Mouse (Mus musculus) cerebellum, adult 9-10 months (tissue): Measurements from ENCODE around the gene Abl2.
"Not testable (repeated sequence)": the region's sequence is repeated elsewhere in the genome, so short reads cannot be mapped to it uniquely, and the experiment has no call there.

Experiments used
- DNase-seq: peaks from one replicate; pipeline ENCODE4 v3.0.0; 2022

Abl2 gene

DNA sequence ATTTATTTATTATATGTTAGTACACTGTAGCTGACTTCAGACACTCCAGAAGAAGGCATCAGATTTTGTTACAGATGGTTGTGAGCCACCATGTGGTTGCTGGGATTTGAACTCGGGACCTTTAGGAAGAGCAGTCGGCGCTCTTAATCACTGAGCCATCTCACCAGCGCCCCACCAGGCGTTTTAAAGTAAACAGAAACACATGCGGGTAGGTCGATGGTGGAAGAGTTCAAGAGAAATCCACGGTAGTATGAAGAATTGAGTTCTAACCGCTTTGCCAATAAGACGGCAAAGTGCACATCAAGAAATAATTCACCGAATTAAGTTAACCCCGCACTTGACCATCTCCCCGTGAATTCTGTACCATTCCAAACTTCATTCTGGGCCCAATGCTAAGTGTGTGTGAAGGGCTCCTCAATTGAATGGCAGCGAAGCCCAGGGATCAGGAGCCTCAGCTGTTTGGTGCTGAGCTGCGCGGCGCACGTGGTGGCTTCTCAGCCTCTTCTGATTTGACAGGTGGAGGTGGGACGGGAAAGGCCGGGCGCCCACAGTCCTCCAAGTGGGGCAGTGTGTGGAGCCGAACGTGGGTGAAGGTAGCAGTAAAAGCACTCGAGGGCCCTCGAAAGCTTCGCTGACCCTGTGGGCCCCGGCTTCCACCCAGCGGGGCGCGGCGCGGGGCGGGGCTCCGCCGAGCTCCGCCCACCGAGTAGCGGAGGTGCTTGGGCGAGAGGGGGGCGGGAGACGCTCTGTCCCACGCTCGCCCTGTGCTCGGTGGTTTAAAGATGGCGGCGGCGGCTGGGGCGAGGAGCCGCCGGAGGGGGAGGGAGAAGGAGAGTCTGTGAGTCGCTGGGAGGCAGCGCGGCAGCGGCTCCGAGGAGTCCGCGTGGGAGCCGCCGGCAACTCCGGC lies at the start of gene Abl2:
Abl2 (plus strand) TSS at position 763 of the 907 bp plus-strand sequence.
- peak; percentile 90 for DNase-seq

DNA sequence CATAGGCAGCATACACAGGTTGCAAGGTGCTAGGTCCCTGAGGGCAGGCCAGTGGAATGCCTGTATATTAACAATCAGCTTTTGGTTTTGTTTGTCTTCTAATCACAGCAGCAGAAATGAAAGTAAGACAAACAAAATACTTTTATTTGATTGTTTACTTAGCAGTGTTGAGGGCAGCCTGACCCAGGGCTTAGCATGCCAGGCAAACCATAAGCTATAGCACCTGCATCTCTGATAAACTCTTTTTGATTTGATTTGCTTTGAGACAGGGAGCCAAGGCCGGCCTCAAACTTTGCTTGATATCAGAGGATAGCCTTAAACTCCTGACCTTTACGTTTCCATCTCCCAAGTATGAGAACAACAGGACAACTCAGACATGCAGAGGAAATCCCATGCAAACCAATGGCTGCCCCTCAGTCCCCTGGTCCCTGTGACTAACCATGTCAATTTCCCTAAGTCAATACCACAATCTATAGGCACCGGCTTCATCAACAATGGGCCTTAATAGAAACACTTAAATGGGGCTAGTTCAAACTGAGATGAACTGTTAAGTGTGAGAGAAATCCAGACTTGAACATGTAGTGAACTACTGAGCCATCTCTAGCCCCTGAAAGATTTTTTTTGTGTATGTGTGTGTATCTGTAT lies 38.3 kb upstream of the Abl2 start:
- DNase-seq: no peak

DNA sequence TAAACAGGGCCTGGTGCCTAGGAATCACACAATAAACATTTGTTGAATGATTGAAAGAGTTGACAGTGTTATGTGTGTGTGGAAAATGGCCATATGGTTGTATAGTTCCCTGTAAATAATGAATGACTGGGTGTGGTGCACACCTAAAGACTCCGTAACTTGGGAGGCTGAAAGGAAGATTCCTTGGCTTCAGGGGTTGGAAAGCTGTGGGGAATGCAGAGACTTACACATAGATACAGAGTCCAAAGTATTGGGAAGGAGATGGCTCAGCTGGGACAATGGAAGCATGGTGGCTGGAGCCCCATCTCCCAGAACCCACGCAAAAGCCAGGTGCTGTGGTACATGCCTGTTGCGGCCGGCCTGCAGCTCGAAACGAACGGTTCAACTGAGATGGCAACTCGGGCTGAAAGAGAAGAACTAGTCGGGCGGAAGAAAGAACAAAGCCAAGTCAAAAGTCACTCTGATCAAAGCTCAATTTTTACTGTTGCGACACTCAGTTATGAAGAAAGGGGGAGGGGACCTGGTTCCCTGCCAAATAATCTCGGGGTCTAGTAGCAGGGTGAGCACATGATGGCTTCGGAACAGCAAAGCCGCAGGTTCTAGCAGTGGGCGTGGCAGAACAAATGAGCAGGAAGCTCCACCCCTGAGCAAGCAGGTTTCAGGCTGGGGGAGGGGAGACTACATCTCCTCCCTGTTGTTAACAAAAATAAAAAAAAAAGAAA lies 36.6 kb upstream of the Abl2 start:
- no peak for DNase-seq

DNA sequence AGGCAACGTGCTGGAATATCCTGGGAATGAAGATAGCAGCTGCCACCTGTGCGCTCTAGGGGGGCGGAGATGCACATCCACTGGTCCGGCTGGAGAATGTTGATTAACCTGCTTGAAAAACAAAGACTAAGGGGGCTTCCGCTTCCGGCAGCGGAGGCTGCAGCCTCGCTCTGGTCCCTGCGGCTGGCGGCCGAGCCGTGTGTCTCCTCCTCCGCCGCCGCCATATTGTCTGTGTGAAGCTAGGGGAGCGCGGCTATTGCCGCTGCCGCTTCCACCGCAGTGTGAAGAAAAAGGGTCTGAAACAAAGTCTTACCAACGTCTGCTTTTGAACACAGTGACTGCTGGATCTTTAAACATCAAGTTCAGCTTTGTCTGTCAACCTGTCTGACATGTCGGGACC lies 34.7 kb upstream of the Abl2 start, which contains the start of gene Gm10031:
Gm10031 (plus strand) TSS at position 171 of the 400 bp plus-strand sequence.
- not testable (repeated sequence) for DNase-seq

DNA sequence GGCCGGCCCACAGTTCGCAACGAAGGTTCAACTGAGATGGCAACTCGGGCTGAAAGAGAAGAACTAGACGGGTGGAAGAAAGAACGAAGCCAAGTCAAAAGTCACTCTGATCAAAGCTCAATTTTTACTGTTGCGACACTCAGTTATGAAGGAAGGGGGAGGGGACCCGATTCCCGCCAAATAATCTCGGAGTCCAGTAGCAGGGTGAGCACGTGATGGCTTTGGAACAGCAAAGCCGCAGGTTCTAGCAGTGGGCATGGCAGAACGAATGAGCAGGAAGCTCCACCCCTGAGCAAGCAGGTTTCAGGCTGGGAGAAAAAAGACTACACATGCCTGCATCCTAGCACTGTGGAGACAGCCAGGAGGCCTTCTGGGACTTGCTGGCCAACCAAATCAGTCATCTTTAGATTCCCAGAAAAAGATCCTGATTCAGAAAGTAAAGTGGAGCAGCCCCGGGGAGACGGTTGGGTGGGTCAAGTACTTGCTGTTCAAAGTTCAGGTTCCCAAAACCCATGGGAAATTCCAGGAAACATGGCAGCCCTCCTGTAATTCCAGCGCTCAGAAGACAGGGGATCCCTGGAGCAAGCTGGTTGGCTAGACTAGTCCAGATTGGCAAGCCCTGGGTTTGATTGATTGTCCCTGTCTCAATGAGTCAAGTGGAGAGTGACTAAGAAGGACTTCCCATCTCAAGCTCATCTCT lies 26.0 kb upstream of the Abl2 start:
- DNase-seq: not testable (repeated sequence)

DNA sequence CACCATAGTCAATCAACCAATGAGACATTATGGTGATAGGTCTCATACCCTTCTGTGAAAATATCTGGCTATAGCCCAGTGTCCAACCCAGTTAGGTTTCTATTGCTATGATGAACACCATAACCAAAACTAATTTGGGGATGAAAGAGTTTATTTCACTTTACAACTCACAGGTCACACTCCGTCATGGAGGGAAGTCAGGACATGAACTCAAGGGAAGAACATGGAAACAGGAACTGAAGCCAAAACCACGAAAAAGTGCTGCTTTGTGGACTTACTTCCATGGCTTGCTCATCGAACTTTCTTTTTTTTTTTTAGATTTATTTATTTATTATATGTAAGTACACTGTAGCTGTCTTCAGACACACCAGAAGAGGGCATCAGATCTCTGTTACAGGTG lies 25.1 kb upstream of the Abl2 start:
- no peak for DNase-seq

DNA sequence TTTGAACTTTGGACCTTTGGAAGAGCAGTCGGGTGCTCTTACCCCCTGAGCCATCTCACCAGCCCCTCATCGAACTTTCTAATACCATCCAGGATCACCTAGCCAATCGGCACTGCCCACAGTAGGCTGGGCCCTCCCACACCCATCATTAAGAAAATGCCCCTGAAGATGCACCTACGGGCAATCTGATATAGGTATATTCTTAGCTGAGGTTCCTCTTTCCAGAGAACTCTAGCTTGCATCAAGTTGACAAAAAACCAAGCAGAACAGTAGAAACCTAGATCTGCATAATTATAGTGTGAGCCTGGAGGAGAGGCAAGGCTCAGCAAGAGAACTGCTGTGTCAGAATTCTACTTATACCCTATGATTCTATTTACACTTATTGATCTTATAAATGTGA lies 24.7 kb upstream of the Abl2 start:
- no peak for DNase-seq

DNA sequence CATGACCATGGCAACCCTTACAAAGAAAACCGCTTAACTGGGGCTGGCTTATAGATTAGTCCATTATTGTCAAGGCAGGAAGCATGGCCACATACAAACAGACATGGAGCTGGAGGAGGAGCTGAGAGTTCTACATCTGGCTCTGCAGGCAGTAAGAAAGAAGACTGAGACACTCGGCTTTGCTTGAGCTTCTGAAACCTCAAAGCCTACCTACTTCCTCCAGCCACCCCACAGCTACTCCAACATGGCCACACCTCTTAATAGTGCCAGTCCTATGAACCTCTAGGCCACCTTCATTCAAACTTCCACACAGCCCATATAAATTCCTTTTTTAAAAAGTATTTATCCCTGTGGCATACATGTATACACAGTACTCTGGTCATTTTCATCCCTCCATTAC lies 21.6 kb upstream of the Abl2 start:
- no peak for DNase-seq

DNA sequence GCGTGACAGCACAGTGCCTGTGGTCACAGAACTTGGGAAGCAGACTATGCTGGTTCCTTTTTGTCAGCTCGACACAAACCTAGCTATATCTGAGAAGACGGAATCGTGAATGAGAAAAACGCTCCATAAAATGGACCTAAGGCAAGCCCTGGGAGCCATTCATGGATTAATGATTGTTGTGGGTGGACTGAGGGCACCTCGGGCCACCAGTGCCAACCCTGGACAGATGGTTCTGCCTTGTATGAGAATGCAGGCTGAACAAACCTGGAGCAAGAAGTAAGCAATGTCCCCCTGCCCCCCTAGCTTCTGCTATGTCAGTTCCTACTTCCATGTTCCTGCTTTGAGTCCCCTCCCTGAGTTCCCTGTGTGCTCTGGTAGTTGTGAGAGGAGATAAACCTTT lies 20.9 kb upstream of the Abl2 start:
- no peak for DNase-seq

DNA sequence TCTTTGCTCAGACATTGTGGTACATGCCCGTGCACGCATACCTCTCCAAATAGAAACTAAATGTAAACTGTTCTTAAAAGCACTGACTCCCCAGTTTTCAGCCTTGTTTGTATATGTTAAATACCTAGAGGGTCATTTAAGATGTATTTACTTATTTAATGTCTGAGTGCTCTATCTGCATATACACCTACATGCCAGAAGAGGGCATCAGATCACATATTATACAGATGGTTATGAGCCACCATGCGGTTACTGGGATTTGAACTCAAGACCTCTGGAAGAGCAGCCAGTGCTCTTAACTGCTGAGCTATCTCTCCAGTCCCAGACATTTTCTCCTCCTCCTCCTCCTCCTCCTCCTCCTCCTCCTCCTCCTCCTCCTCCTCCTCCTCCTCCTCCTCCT lies 20.2 kb upstream of the Abl2 start:
- DNase-seq: no peak

DNA sequence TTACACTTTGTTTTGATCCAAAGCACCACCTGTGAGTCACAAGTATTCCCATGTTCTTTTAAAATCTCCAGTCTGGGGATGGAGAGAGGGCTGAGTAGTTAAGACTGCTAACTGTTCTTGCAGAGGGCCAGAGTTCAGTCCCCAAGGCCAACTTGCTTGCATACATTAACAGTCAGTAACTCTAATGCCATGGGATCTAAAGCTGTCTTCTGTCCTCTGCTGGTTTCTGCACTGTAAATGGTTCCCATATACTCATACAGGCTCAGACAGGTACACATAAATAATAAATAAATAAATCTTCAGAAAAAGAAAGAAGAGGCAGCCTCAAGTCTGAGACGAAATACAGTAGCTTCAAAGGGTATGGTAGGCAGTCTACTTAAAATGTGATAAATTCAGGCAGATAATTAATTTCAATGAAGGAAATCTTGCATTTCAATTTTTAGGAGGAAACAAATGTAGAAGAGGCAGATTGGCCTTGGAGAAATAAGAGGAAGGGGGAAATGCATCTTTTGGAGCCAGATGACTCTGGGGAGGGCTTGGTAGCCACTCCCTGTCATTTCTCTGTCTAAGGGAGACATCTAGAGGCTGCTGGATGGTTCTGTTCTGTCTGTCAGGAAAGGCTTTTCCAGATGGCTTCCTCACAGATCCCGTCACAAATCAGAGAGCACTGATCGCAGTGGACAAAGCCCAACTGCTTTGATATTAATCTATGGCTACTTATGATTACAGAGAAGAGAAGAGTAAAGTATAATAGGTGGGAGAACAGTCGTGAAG lies 18.6 kb upstream of the Abl2 start:
- DNase-seq: no peak

DNA sequence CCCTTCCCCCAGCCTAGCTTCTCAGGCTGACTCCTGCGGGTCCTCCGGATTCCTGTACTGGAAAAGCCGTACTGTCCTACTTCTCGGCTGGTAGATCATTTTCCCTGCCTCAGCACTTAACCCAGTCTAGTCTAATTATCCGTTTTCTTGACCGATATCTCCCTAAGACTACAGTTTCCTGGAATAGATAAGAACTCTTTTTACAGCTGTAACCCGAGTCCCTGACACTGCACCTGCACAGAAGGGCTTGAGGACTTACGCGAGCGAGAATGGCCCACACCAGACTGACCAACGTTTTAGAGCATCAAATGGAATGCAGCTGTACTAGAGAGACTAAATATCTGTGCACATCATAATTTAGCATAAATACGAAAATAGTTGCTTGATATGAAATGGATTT lies 14.6 kb upstream of the Abl2 start:
- no peak for DNase-seq

DNA sequence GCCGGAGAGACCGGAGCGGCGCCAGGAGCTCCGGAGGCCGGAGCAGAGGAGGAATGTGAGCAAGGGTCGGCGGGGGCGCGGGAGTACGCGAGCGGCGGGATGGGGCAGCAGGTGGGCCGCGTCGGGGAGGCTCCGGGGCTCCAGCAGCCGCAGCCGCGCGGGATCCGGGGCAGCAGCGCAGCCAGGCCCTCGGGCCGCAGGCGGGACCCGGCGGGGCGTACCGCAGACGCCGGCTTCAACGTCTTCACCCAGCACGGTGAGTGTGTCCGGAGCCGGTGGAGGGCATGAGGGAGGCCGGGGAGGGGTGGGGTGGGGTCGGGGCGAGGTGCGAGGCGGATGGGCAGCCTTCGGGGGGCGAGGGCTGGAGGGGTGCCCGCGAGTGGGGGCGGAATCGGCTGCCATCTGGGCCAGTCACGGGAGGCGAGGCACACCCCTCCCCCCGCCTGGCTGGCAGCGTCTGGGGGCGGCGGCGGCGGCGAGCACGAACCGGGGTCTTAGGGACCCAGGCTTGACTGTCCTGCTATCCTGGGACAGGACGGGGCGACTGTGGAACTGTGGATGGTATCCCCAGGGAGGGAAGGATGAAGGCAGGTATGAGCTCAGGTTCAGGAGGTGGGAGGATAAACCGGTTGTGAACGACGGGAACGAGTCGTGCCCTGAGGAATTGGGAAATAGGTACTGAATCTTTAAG lies 509 bp downstream of the Abl2 start:
- DNase-seq: peak; percentile 58

DNA sequence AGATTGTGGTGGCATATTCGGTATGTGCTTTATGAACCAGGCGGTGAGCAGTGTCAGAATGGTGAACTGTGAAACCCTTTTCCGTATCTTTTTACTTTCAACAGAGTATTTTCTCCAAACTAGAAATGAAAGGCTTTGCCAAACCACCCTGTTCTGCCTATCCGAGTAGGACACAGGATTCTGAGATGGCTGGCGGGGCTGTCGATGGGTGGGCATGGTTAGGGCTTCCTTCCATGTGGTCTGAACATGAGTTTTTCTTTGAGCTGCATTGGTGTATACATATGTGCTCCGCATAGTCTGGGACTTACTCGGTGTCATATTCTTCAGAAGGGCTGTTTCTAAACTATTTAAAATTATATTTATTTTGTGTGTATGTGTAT lies 1.0 kb downstream of the Abl2 start:
- no peak for DNase-seq

DNA sequence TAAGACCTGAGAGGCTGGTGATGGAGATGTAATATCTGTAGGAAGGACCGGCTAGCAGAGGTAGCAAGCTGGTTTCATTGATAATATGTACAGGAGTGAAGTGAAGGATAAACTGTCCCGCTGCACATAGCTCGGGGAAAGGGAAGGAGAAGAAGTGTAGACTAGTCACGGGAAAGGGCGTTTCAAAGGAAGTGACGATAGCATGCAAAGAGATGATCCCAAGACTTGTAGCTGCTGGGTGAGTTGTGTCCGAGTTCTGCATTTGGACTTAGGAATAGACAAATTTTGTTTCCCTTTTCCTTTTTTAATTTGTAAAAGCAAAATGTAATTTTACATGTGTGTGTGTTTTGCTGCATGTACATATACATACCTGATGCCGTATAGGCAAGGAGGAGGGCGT lies 1.9 kb downstream of the Abl2 start:
- DNase-seq: no peak

DNA sequence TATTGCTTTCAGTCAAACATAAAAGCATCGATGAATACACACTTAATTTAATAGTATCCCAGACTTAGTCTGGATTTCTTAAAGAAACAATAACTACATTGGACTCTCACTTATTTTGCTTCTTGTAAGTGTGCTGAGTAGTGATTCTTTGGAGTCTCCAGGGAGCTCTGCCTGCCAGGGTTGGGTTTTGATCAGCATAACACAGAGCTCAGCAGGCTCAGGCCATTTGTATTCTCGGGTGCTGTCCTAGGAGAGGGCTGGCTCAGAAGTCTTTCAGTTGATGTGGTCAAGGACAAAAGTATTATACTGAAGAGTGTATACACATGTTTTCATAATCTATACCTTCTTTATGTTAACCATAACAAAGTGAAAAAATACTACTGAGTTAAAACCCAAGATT lies 6.7 kb downstream of the Abl2 start:
- DNase-seq: no peak

DNA sequence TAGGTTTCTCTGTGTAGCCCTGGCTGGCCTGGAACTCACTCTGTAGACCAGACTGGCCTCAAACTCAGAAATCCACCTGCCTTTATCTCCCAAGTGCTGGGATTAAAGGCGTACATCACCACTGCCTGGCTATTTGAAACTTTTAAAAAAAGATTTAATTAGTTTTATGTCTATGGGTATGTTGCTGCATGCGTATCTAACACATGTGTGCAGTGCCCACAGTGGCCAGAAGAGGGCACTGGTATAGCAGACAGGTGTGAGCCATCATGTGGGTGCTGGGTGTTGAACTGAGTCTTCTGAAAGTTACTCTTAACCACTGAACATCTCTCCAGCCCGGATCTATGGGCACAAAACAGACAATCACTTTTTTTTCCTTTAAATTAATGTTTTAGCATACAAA lies 7.5 kb downstream of the Abl2 start:
- DNase-seq: no peak

DNA sequence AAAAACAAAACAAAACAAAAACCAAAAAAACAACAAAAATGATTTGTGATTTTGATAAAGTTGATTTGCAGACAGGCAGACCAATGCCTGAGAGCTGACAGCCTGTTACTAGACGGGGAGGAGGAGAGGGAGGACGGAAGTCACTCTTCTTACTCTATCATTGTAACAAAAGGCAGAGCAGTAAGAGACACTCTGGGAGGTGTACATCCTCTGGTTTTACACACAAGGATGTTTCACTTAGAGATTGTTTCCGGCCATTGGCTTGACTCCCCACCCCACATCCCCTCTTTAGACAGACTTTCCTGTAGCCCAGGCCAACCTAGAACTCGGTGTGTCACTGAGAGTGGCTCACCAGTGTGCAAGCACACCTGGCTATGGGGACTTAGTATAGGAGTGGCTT lies 11.0 kb downstream of the Abl2 start:
- DNase-seq: no peak

DNA sequence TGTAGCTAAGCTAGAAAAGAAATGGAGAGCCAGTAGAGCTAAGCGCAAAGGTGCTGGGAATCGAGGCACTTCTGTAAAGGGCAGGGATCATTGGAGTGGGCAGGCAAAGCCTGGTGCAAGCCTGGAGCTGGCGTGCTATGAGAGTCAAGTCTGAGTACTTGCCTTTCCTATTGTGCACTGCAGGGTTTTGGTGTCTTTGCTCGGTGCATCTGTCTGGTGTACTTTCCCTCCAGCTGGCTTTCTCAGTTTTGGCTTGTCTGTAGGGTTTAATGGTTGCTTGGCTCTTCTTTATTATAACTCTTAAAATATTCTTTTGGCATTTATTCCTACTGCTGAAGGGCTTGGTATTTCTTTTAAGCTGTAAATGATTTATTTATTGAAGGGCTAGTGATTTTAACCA lies 14.4 kb downstream of the Abl2 start:
- no peak for DNase-seq

DNA sequence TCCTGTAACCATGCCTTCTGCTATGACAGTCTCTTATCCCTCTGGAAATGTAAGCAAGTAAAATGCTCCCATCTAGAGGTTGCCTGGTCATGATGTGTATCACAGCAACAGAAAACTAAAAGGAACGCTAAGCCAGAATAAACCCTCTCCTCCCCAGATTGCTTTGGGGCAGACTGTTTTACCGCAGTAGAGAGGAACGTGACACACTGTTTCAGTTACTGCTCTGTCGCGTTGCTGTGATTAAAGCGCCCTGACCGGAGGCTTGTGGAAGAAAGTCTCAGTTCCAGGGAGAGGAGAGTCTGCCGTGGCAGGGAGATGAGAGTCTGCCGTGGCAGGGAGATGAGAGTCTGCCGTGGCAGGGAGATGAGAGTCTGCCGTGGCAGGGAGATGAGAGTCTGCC lies 22.6 kb downstream of the Abl2 start:
- DNase-seq: no peak

DNA sequence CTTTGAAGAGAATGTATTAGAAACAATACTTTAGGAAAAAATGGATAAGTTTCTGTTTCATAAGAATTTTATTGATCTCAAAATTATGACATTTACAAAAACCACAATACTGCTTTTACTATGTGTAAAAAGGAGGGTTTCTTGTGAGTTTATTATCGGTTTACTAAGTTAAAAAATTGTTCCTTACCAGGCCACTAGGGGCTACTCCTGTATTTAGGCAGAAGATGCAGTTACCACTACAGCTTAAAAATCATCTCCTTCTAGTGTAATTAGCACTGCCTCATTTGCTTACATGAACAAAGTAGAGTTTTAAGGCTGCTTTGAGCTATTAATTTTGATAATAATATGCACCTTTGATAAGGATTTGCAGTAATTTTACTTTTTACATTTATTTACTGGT lies 25.6 kb downstream of the Abl2 start:
- no peak for DNase-seq

DNA sequence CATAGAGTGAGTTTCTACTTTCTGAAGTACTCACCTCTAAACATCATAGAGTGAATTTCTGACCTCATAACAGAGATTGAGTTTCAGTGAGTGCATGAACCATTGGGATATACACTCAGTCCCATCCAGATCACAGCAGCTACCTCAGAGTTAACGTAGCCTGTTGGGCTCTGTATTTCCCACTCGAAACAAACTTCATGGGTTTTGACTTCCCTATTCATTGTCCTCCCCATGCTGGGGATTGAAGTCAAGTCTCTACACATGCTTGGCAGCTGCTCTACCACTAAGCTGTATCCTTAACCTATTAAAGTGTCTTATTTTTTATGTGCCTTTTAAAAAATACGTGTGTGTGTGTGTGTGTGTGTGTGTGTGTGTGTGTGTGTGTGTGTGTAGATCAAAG lies 26.9 kb downstream of the Abl2 start:
- no peak for DNase-seq
